Mouse (Mus musculus) cortical plate, adult 2 months (tissue): Measurements from ENCODE around the gene Gprc5c.

Experiments used
- CTCF ChIP-seq: fragments of 200-500 bp; IDR thresholded peaks from 2 replicates; pipeline ENCODE4 v1.5.1; 2011; ENCODE audit warnings: mild to moderate bottlenecking, control low read depth, low read length; ENCODE audit not compliant: insufficient read depth; ENCODE audit errors: extremely low read depth
- POLR2A ChIP-seq: fragments of 200-500 bp; IDR thresholded peaks from 2 replicates; pipeline ENCODE4 v1.6.1; 2011; ENCODE audit warnings: mild to moderate bottlenecking, low read length, control low read depth; ENCODE audit not compliant: insufficient read depth; ENCODE audit errors: extremely low read depth

- TF ChIP-seq POLR2A, result no peak
- TF ChIP-seq CTCF, result no peak
These were observed 40.6 kb upstream of the Gprc5c start for GRCm38 (mm10) chr11:114810344-114810743.
